Mouse (Mus musculus) C2C12 (cell line): ENCODE results near the gene Ppp1r2.

Experiments
- CEBPB ChIP-seq: IDR thresholded peaks from one replicate; pipeline ENCODE4 v1.6.1; 2011; ENCODE audit warnings: low read depth, mild to moderate bottlenecking, control low read depth, moderate library complexity
- USF1 ChIP-seq: IDR thresholded peaks from one replicate; pipeline ENCODE4 v1.6.1; 2011; ENCODE audit warnings: low read depth, mild to moderate bottlenecking, control low read depth, moderate library complexity

- no peak for TF ChIP-seq USF1
- TF ChIP-seq CEBPB: no peak
Measured at GRCm38 (mm10) chr16:31240569-31240968, 34.5 kb downstream of the Ppp1r2 start.
